Mouse (Mus musculus) C2C12 (cell line): ENCODE results near the gene Primpol.

Experiments
- CTCF ChIP-seq: IDR thresholded peaks from one replicate; pipeline ENCODE4 v1.5.1; 2011; ENCODE audit not compliant: control insufficient read depth, insufficient read depth, insufficient read length
- FOSL1 ChIP-seq: IDR thresholded peaks from one replicate; pipeline ENCODE4 v1.8.0; 2011; ENCODE audit warnings: mild to moderate bottlenecking, low read length; ENCODE audit not compliant: poor library complexity, insufficient read depth, severe bottlenecking
- MAX ChIP-seq: IDR thresholded peaks from one replicate; pipeline ENCODE4 v1.6.1; 2011; ENCODE audit warnings: mild to moderate bottlenecking, control low read depth
- MYOG ChIP-seq: IDR thresholded peaks from one replicate; pipeline ENCODE4 v1.6.1; 2011; ENCODE audit not compliant: control insufficient read depth, insufficient read length; ENCODE audit errors: extremely low read depth

DNA sequence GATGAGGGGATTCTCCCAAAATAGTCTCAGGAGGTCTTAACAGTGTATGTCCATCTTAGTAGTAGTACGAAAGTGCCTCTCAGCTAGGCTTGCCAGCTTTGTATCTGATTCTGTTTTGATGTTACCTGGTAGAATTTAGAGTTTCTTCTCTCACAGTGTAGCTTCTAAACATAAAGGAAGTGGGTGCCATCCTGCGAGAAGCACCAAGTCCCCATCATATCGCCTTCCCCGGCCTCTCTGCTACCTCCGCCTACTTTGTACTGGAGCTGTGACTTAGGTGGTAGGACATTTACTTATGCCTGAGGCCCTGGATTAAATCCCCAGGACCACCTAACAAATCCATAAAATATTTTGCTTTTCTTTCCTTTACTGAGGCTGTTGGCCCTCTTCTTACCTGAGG lies 9.6 kb upstream of the Primpol start:
- TF ChIP-seq CTCF (no peak), MAX (no peak), MYOG (no peak), FOSL1 (no peak)
